16 mouse cellular contexts compared by ENCODE assay signal in genomic region chr1:138983064-138983463, GRCm38 (mm10). TPM values are rescaled to one million over a fixed set of nuclear protein-coding genes. Genes with fewer than 3 reads are reported as not detected.
DNase-seq lines count a peak whose midpoint lies in the region; ATAC-seq lines count a peak whose summit lies in the region.
"Had no signal": no experiment of that assay in that cellular context is flagged by ENCODE, and none has a peak within 500 bp of the region (broad histone marks: within the 10 kb centered on the region; RNA-seq: fewer than 3 reads in every experiment).

No protein-coding gene starts in this region.

- H3K4me3 ChIP-seq in hindbrain, embryonic 16.5 days (ENCODE audit: low read length), result no peak overlapping the region
- no peak overlapping the region for H3K4me3 ChIP-seq in hindbrain, embryonic 13.5 days
- H3K4me3 ChIP-seq in macrophage (ENCODE audit: inconsistent target), result no peak overlapping the region
- H3K4me3 ChIP-seq: embryonic facial prominence, embryonic 10.5 days; limb, embryonic 12.5 days; midbrain, embryonic 15.5 days; neural tube, embryonic 12.5 days had no signal

- H3K27ac ChIP-seq in hindbrain, embryonic 16.5 days (ENCODE audit: low read depth, low read length), result no peak overlapping the region
- H3K27ac ChIP-seq in hindbrain, embryonic 13.5 days, result no peak overlapping the region
- peak overlapping the region; percentile 53 for H3K27ac ChIP-seq in macrophage
- H3K27ac ChIP-seq: embryonic facial prominence, embryonic 10.5 days; liver, embryonic 14.5 days; neural tube, embryonic 12.5 days had no signal

- ATAC-seq in frontal cortex, adult (ENCODE audit: low TSS enrichment), result peak; percentile 46; the same call in 1 of the 2 replicates
- ATAC-seq in hindbrain, embryonic 16.5 days, result peak; percentile 61; the same call in 1 of the 2 replicates
- ATAC-seq in hindbrain, embryonic 13.5 days (ENCODE audit: low FRiP score), result no peak

- 59% methylated on average over 2 of the region's 2 CpGs for WGBS in hindbrain, embryonic 16.5 days
- 69% methylated on average over 2 of the region's 2 CpGs for WGBS in hindbrain, embryonic 13.5 days
- WGBS in macrophage (ENCODE audit: missing documents), result 73% methylated on average over 2 of the region's 2 CpGs

- no peaks in the 10 kb centered on the region for H3K36me3 ChIP-seq in hindbrain, embryonic 16.5 days (ENCODE audit: control insufficient read depth, insufficient read depth, low read length)
- no peaks in the 10 kb centered on the region for H3K36me3 ChIP-seq in hindbrain, embryonic 13.5 days
- H3K36me3 ChIP-seq in macrophage (ENCODE audit: inconsistent target), result no peaks in the 10 kb centered on the region
- H3K36me3 ChIP-seq: embryonic facial prominence, embryonic 10.5 days; limb, embryonic 12.5 days; midbrain, embryonic 15.5 days; neural tube, embryonic 12.5 days had no signal

- H3K4me2 ChIP-seq in hindbrain, embryonic 16.5 days (ENCODE audit: low read length), result no peak overlapping the region
- no peak overlapping the region for H3K4me2 ChIP-seq in hindbrain, embryonic 13.5 days
- H3K4me2 ChIP-seq: limb, embryonic 12.5 days; midbrain, embryonic 15.5 days; neural tube, embryonic 12.5 days had no signal

- H3K4me1 ChIP-seq in hindbrain, embryonic 16.5 days (ENCODE audit: control insufficient read depth, insufficient read depth, low read depth, low read length), result peaks cover 8% of the 10 kb centered on the region
- peaks cover 22% of the 10 kb centered on the region for H3K4me1 ChIP-seq in hindbrain, embryonic 13.5 days (replicated peaks)

- peaks cover 91% of the 10 kb centered on the region for H3K79me2 ChIP-seq in macrophage (ENCODE audit: inconsistent target)

- H3K27me3 ChIP-seq in hindbrain, embryonic 16.5 days (replicated peaks; ENCODE audit: control insufficient read depth, insufficient read depth, low read length), result no peaks in the 10 kb centered on the region
- no peaks in the 10 kb centered on the region for H3K27me3 ChIP-seq in hindbrain, embryonic 13.5 days
- H3K27me3 ChIP-seq: limb, embryonic 12.5 days; midbrain, embryonic 15.5 days; neural tube, embryonic 12.5 days had no signal

- no peak for DNase-seq in frontal cortex, postnatal 14 days (ENCODE audit: low spot score in 2 of 2)
- peak; percentile 24 for DNase-seq in 3T3-L1 (ENCODE audit: low read depth, low spot score)
- DNase-seq in testis, postnatal 10 days (ENCODE audit: low spot score), result no peak
- no peak for DNase-seq in kidney, adult 9 months
- DNase-seq: B cell, adult 2 months; gastrocnemius, postnatal 25 days; thymus, adult 18-20 months had no signal

- no peak overlapping the region for H3K9ac ChIP-seq in hindbrain, embryonic 16.5 days (ENCODE audit: low read depth, low read length)
- no peak overlapping the region for H3K9ac ChIP-seq in hindbrain, embryonic 13.5 days
- H3K9ac ChIP-seq: limb, embryonic 12.5 days; liver, embryonic 14.5 days; midbrain, embryonic 15.5 days; neural tube, embryonic 12.5 days had no signal

- no peaks in the 10 kb centered on the region for H3K9me3 ChIP-seq in hindbrain, embryonic 16.5 days (ENCODE audit: control insufficient read depth, low read length)
- H3K9me3 ChIP-seq in hindbrain, embryonic 13.5 days, result no peaks in the 10 kb centered on the region
- H3K9me3 ChIP-seq: embryonic facial prominence, embryonic 10.5 days; limb, embryonic 12.5 days; midbrain, embryonic 15.5 days; neural tube, embryonic 12.5 days had no signal

RNA-seq across cellular contexts. Expression of gene Dennd1b, which starts 19.8 kb away (rescaled TPM):
- polyA plus RNA-seq in hindbrain, embryonic 16.5 days (2015; fragmentation: Nextera tagmentation; extraction: Ambion mirVana), result 6.3 and 7.9 TPM in 2 replicates
- polyA plus RNA-seq in hindbrain, embryonic 13.5 days (2015; fragmentation: Nextera tagmentation; extraction: Ambion mirVana), result 10.6 and 11.1 TPM in 2 replicates
- 100 to 1,000 TPM in 21 of 26 experiments, 10 to 100 TPM in 5; 38.2 to 274 (median 163) TPM for total RNA-seq in macrophage (2018; cell fraction: chromatin; rRNA removed)
- total RNA-seq in macrophage (2018; cell fraction: cytosol; rRNA removed), result 10 to 100 TPM; 42.9 to 85.1 (median 59.2) TPM
- total RNA-seq in macrophage (2018; cell fraction: nucleus; rRNA removed), result 100 to 1,000 TPM in 22 of 26 experiments, 10 to 100 TPM in 4; 57.4 to 263 (median 152) TPM
- polyA plus RNA-seq in macrophage (2018), result 13.8 to 25.0 TPM (median 15.0 TPM) in 3 replicates
